Mouse (Mus musculus) brain, embryonic 14.5 days (tissue): ENCODE measurements around the gene Zcchc2.

Experiments used
- CTCF ChIP-seq: fragments of 200-500 bp; IDR thresholded peaks from 2 replicates; pipeline ENCODE4 v1.5.1; 2012; ENCODE audit warnings: inconsistent platforms, mild to moderate bottlenecking, moderate library complexity, borderline replicate concordance; ENCODE audit not compliant: insufficient read depth, insufficient read length; ENCODE audit errors: extremely low read depth
- POLR2A ChIP-seq: fragments of 200-500 bp; IDR thresholded peaks from 2 replicates; pipeline ENCODE4 v1.6.1; 2012; ENCODE audit warnings: mild to moderate bottlenecking, inconsistent platforms, borderline replicate concordance; ENCODE audit not compliant: poor library complexity, insufficient read depth, insufficient read length, severe bottlenecking; ENCODE audit errors: extremely low read depth

GRCm38 (mm10) chr1:105990911-105991761, 930 bp downstream of the Zcchc2 start:
- no peak for TF ChIP-seq CTCF
- TF ChIP-seq POLR2A = no peak
